Mouse (Mus musculus) midbrain, embryonic 12.5 days (tissue): Measurements from ENCODE around the gene Rnf121. TPM values are rescaled to one million over a fixed set of nuclear protein-coding genes. Genes with fewer than 3 reads are reported as not detected.

ENCODE experiments used
- ATAC-seq: fragments of 200-750 bp; cut with Nextera tagmentation; 2 replicates; pipeline ENCODE4 v1.8.0; 2017; ENCODE audit warnings: low read depth, moderate TSS enrichment, moderate library complexity; ENCODE audit not compliant: low FRiP score
- H3K27ac ChIP-seq: fragments of 300-500 bp; sonication (generic); replicated peaks from 2 replicates; pipeline ENCODE4 v1.5.1; 2016; ENCODE audit warnings: mild to moderate bottlenecking
- H3K27me3 ChIP-seq: fragments of 300-500 bp; sonication (generic); 2 replicates; pipeline ENCODE4 v1.6.1; 2016; ENCODE audit warnings: mild to moderate bottlenecking
- H3K36me3 ChIP-seq: fragments of 300-500 bp; sonication (generic); 2 replicates; pipeline ENCODE4 v1.6.1; 2016
- H3K4me1 ChIP-seq: fragments of 300-500 bp; sonication (generic); 2 replicates; pipeline ENCODE4 v1.6.1; 2016
- H3K4me2 ChIP-seq: fragments of 300-500 bp; sonication (generic); replicated peaks from 2 replicates; pipeline ENCODE4 v1.6.1; 2016; ENCODE audit warnings: mild to moderate bottlenecking, moderate library complexity
- H3K4me3 ChIP-seq: fragments of 300-500 bp; sonication (generic); 2 replicates; pipeline ENCODE4 v1.5.1; 2016; ENCODE audit warnings: mild to moderate bottlenecking
- H3K9ac ChIP-seq: fragments of 300-500 bp; sonication (generic); replicated peaks from 2 replicates; pipeline ENCODE4 v1.6.1; 2016; ENCODE audit warnings: mild to moderate bottlenecking, moderate library complexity
- H3K9me3 ChIP-seq: fragments of 300-500 bp; sonication (generic); 2 replicates; pipeline ENCODE4 v1.6.1; 2016; ENCODE audit warnings: mild to moderate bottlenecking
- WGBS: fragments of 180-500 bp; shearing (Covaris S2); methylation state at CpG from one replicate; pipeline ENCODE4 v1.1.7; 2016; 5-methylcytosine and 5-hydroxymethylcytosine counted together
- polyA plus RNA-seq: library from polyadenylated mRNA; unstranded; fragments of >200 nt; fragmentation: Nextera tagmentation; extraction: Ambion mirVana; gene quantifications from 2 replicates; pipeline ENCODE4 v1.2.1, GENCODE M21; 2016

Rnf121 gene
- polyA plus RNA-seq, 1 experiment from 2014 or later, result 29.0 TPM

DNA sequence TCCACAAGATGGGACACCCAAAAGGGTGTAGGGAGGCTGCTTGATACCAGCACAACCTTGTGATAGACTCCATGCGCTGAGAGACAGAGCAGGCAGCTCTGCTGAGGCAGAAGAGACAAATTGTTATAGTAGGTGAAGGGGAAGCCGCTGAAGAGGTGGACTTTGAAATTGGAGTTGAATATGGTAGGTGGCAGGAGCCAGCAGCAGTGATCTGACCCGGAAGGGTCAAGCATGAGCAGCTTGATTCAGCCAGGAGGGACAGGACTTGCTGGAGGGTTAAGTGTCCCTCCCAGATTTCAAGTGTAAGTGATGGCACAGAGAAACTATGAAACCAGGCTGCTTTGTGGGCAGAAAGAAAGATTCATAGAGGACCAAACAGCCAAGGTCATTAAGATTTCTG is 80.2 kb downstream of the Rnf121 start:
- H3K36me3 ChIP-seq, result peaks cover 66% of the 10 kb centered on the region
- no peaks in the 10 kb centered on the region for H3K4me1 ChIP-seq
- H3K4me3 ChIP-seq, result no peak overlapping the region
- H3K9me3 ChIP-seq, result no peaks in the 10 kb centered on the region
- no peak overlapping the region for H3K9ac ChIP-seq
- no peak for ATAC-seq
- no peak overlapping the region for H3K4me2 ChIP-seq
- H3K27me3 ChIP-seq, result no peaks in the 10 kb centered on the region
- 92% methylated on average over 3 of the region's 3 CpGs for WGBS
- H3K27ac ChIP-seq, result no peak overlapping the region

- H3K4me1 ChIP-seq, result no peaks in the 10 kb centered on the region
- H3K9ac ChIP-seq, result no peak overlapping the region
- no peaks in the 10 kb centered on the region for H3K27me3 ChIP-seq
- no peak for ATAC-seq
- WGBS, result 79% methylated on average over 1 of the region's 1 CpGs
- no peak overlapping the region for H3K4me2 ChIP-seq
- no peak overlapping the region for H3K4me3 ChIP-seq
- H3K36me3 ChIP-seq, result peaks cover 42% of the 10 kb centered on the region
- H3K9me3 ChIP-seq, result no peaks in the 10 kb centered on the region
- no peak overlapping the region for H3K27ac ChIP-seq
Observed at GRCm38 (mm10) chr7:101982735-101983134, 82.5 kb downstream of the Rnf121 start.

GRCm38 (mm10) chr7:101974505-101974904 is 90.8 kb downstream of the Rnf121 start:
- no peaks in the 10 kb centered on the region for H3K27me3 ChIP-seq
- H3K36me3 ChIP-seq, result 0 out of 2 replicates have a peak, but pooled peaks cover 10% of the 10 kb centered on the region
- H3K9ac ChIP-seq, result no peak overlapping the region
- no peak overlapping the region for H3K4me3 ChIP-seq
- no peak overlapping the region for H3K4me2 ChIP-seq
- peaks cover 38% of the 10 kb centered on the region for H3K4me1 ChIP-seq
- WGBS, result 76% methylated on average over 2 of the region's 2 CpGs
- H3K9me3 ChIP-seq, result no peaks in the 10 kb centered on the region
- H3K27ac ChIP-seq, result no peak overlapping the region
- no peak for ATAC-seq

- Histone ChIP-seq H3K27ac (no peak overlapping the region), H3K36me3 (0 out of 2 replicates have a peak, but pooled peaks cover 10% of the 10 kb centered on the region), H3K27me3 (no peaks in the 10 kb centered on the region), H3K4me3 (no peak overlapping the region), H3K9me3 (no peaks in the 10 kb centered on the region), H3K4me2 (no peak overlapping the region), H3K4me1 (peaks cover 45% of the 10 kb centered on the region), H3K9ac (no peak overlapping the region)
- ATAC-seq, result no peak
- 88% methylated on average over 3 of the region's 3 CpGs for WGBS
Observed at GRCm38 (mm10) chr7:101973730-101974129, 91.5 kb downstream of the Rnf121 start.

DNA sequence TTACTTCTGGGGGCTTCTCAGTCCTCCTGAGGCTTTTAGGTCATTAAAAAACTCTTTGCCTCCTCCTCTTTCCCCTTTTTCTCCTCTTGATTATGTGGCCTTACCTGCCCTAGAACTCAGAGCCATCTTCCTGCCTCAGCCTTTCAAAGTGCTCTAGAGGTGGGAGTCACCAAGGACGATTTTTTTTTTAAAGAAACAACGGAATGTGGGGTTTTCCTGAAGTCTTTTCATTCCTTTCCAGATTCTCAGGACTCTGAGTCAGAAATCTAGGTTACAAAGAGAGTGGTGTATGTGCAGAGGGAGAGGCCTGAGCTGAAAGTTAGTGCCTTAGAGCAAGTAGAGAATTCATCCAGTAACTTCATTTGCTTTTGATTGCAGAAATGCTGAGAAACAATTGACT is 93.5 kb downstream of the Rnf121 start:
- Histone ChIP-seq H3K9ac (peak overlapping the region; percentile 87), H3K27ac (peak overlapping the region; percentile 100), H3K4me2 (peak overlapping the region; percentile 71), H3K9me3 (no peaks in the 10 kb centered on the region), H3K4me3 (peak overlapping the region; percentile 66), H3K27me3 (no peaks in the 10 kb centered on the region), H3K36me3 (0 out of 2 replicates have a peak, but pooled peaks cover 1% of the 10 kb centered on the region), H3K4me1 (peaks cover 50% of the 10 kb centered on the region)
- no peak for ATAC-seq
- 49% methylated on average over 2 of the region's 2 CpGs for WGBS

- WGBS, result 6% methylated on average over 19 of the region's 19 CpGs
- Histone ChIP-seq H3K27me3 (no peaks in the 10 kb centered on the region), H3K4me1 (peaks cover 50% of the 10 kb centered on the region), H3K9me3 (no peaks in the 10 kb centered on the region), H3K27ac (peak overlapping the region; percentile 100), H3K36me3 (no peaks in the 10 kb centered on the region), H3K4me3 (peak overlapping the region; percentile 66), H3K9ac (peak overlapping the region; percentile 87), H3K4me2 (peak overlapping the region; percentile 71)
- peak; percentile 59 for ATAC-seq
Observed at GRCm38 (mm10) chr7:101970821-101971461, 94.3 kb downstream of the Rnf121 start.

GRCm38 (mm10) chr7:101970429-101970775 is 94.9 kb downstream of the Rnf121 start:
- H3K27me3 ChIP-seq, result no peaks in the 10 kb centered on the region

GRCm38 (mm10) chr7:101969694-101970428 is 95.4 kb downstream of the Rnf121 start:
- H3K27me3 ChIP-seq, result no peaks in the 10 kb centered on the region
- peak overlapping the region; percentile 71 for H3K4me2 ChIP-seq
- H3K4me1 ChIP-seq, result peaks cover 50% of the 10 kb centered on the region
- peak; percentile 95 for ATAC-seq
- peak overlapping the region; percentile 87 for H3K9ac ChIP-seq
- H3K9me3 ChIP-seq, result no peaks in the 10 kb centered on the region
- H3K27ac ChIP-seq, result peak overlapping the region; percentile 100
- peak overlapping the region; percentile 66 for H3K4me3 ChIP-seq
- no peaks in the 10 kb centered on the region for H3K36me3 ChIP-seq
- under 1% methylated on average over 45 of the region's 53 CpGs for WGBS

More at GRCm38 (mm10) chr7:101970429-101970775, 94.9 kb downstream of the Rnf121 start:
- no peaks in the 10 kb centered on the region for H3K9me3 ChIP-seq
- peaks cover 50% of the 10 kb centered on the region for H3K4me1 ChIP-seq
- ATAC-seq, result peak; percentile 69
- WGBS, result 0% methylated on average over 8 of the region's 17 CpGs
- H3K27ac ChIP-seq, result peak overlapping the region; percentile 100
- peak overlapping the region; percentile 66 for H3K4me3 ChIP-seq
- peak overlapping the region; percentile 87 for H3K9ac ChIP-seq
- H3K36me3 ChIP-seq, result no peaks in the 10 kb centered on the region
- H3K4me2 ChIP-seq, result peak overlapping the region; percentile 71

Other genes starting within 250 kb of the Rnf121 start
- gene Phox2a, start 247.2 kb downstream of the Rnf121 start, polyA plus RNA-seq, result 0.43 and 0.46 TPM in 2 replicates
- gene Inppl1, start 227.2 kb downstream of the Rnf121 start, polyA plus RNA-seq, result 36.4 and 38.3 TPM in 2 replicates
- 2.9 and 4.3 TPM in 2 replicates for gene Folr2, start 208.3 kb downstream of the Rnf121 start, polyA plus RNA-seq
- gene Anapc15, start 201.8 kb downstream of the Rnf121 start, polyA plus RNA-seq, result 79.8 and 89.7 TPM in 2 replicates
- gene Folr1, start 194.7 kb downstream of the Rnf121 start, polyA plus RNA-seq, result 6.8 and 11.9 TPM in 2 replicates
- gene Lamtor1, start 159.6 kb downstream of the Rnf121 start, polyA plus RNA-seq, result 125 and 131 TPM in 2 replicates
- gene Tomt, start 159.1 kb downstream of the Rnf121 start, polyA plus RNA-seq, result 0.38 and 0.64 TPM in 2 replicates
- gene Lrrc51, start 131.6 kb downstream of the Rnf121 start, polyA plus RNA-seq, result 6.5 and 9.8 TPM in 2 replicates
- gene Numa1, start 131.4 kb downstream of the Rnf121 start, polyA plus RNA-seq, result 104 and 111 TPM in 2 replicates
- gene Il18bp, start 46.8 kb downstream of the Rnf121 start, polyA plus RNA-seq, result 4.8 TPM in 2 replicates
- gene Xndc1, start within 50 bp of the Rnf121 start, polyA plus RNA-seq, result 43.0 and 43.3 TPM in 2 replicates
- 1.3 and 2.2 TPM in 2 replicates for gene Xntrpc, start 244 bp upstream of the Rnf121 start, polyA plus RNA-seq
- 0.86 TPM in 1 of 2 replicates, not detected in the other for gene Trpc2, start 17.6 kb upstream of the Rnf121 start, polyA plus RNA-seq
- gene Art1, start 36.3 kb upstream of the Rnf121 start, polyA plus RNA-seq, result 0.42 and 0.46 TPM in 2 replicates
- gene Art5, start 44.0 kb upstream of the Rnf121 start, polyA plus RNA-seq, result 0.65 and 1.2 TPM in 2 replicates
- gene Chrna10, start 51.4 kb upstream of the Rnf121 start, polyA plus RNA-seq, result not detected in 2 replicates
- 43.3 and 45.8 TPM in 2 replicates for gene Nup98, start 144.7 kb upstream of the Rnf121 start, polyA plus RNA-seq
- 49.9 and 50.1 TPM in 2 replicates for gene Pgap2, start 144.7 kb upstream of the Rnf121 start, polyA plus RNA-seq
- gene Rhog, start 190.6 kb upstream of the Rnf121 start, polyA plus RNA-seq, result 21.6 and 27.0 TPM in 2 replicates
- gene Stim1, start 202.3 kb upstream of the Rnf121 start, polyA plus RNA-seq, result 14.7 and 16.2 TPM in 2 replicates